ENCODE assay signal across 9 mouse cellular contexts in the genomic region with DNA sequence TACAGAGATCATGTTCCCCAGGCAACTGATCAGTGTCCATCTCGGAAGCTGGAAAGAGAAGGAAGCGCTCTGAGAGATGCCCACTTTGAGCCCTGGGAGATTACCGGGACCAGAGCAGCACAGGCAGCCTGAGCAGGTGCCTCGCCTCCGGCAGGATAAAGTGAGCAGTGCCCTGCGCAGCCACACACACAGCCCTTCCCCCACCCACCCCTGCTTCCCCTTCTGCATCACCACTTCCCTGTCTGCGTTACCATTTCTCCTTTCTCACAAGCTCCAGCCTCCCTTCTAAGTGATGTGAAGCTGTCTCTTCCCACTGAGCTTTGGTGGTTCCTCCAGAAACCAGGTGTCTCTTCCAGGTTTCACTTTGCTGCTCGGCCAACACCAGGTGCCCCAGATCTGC. TPM values are rescaled to one million over a fixed set of nuclear protein-coding genes. Genes with fewer than 3 reads are reported as not detected.
DNase-seq lines count a peak whose midpoint lies in the region; ATAC-seq and TF ChIP-seq lines count a peak whose summit lies in the region.
"Had no signal": no experiment of that assay in that cellular context is flagged by ENCODE, and none has a peak within 500 bp of the region (broad histone marks: within the 10 kb centered on the region; RNA-seq: fewer than 3 reads in every experiment).

No protein-coding gene starts in this region.

- no peak overlapping the region for H3K9ac ChIP-seq in heart, embryonic 15.5 days
- H3K9ac ChIP-seq in limb, embryonic 15.5 days: no peak overlapping the region
- no peak overlapping the region for H3K9ac ChIP-seq in stomach, embryonic 14.5 days (replicated peaks; ENCODE audit: low read depth, low read length)

- peaks cover 13% of the 10 kb centered on the region for H3K4me1 ChIP-seq in heart, embryonic 15.5 days (replicated peaks)
- peaks cover 2% of the 10 kb centered on the region; the same call in 1 of the 2 replicates for H3K4me1 ChIP-seq in spleen, adult 2 months (ENCODE audit: control insufficient read depth, insufficient read depth, insufficient read length)
- peaks cover 13% of the 10 kb centered on the region for H3K4me1 ChIP-seq in limb, embryonic 15.5 days
- peaks cover 5% of the 10 kb centered on the region; the same call in 1 of the 2 replicates for H3K4me1 ChIP-seq in stomach, embryonic 14.5 days (ENCODE audit: control insufficient read depth, insufficient read depth, low read length)

- ATAC-seq in heart, embryonic 15.5 days (replicated peaks; ENCODE audit: insufficient number of reproducible peaks, insufficient read depth, low FRiP score, low read depth): no peak
- ATAC-seq in limb, embryonic 15.5 days (ENCODE audit: insufficient number of reproducible peaks, low FRiP score, low TSS enrichment, low read depth): no peak
- no peak for ATAC-seq in stomach, embryonic 14.5 days (ENCODE audit: insufficient number of reproducible peaks, insufficient read depth, low FRiP score, low read depth)
- ATAC-seq: Patski had no signal

- WGBS in heart, embryonic 15.5 days: 33% methylated on average over 8 of the region's 8 CpGs
- 7% methylated on average over 8 of the region's 8 CpGs for WGBS in spleen, adult 2 months
- WGBS in limb, embryonic 15.5 days: 25% methylated on average over 8 of the region's 8 CpGs
- 39% methylated on average over 8 of the region's 8 CpGs for WGBS in stomach, embryonic 14.5 days

- no peak for TF ChIP-seq POLR2A in spleen, adult 2 months (IDR thresholded peaks at IDR 0.05; ENCODE audit: low read depth, low read length)

- no peak for TF ChIP-seq CTCF in spleen, adult 2 months (IDR thresholded peaks at IDR 0.05; ENCODE audit: extremely low read depth, insufficient read depth, insufficient read length, insufficient replicate concordance)

- peak overlapping the region; percentile 30; the same call in 1 of the 2 replicates for H3K4me2 ChIP-seq in heart, embryonic 15.5 days
- H3K4me2 ChIP-seq in limb, embryonic 15.5 days: no peak overlapping the region
- no peak overlapping the region for H3K4me2 ChIP-seq in stomach, embryonic 14.5 days (replicated peaks; ENCODE audit: low read depth, low read length)

- intact Hi-C loops in heart, postnatal 14 days (cut with DNase I): no loop called here
- intact Hi-C loops in gastrocnemius, postnatal 36 days (cut with DNase I): no loop called here

- no peaks in the 10 kb centered on the region for H3K9me3 ChIP-seq in heart, embryonic 15.5 days (replicated peaks)
- no peaks in the 10 kb centered on the region for H3K9me3 ChIP-seq in limb, embryonic 15.5 days
- no peaks in the 10 kb centered on the region for H3K9me3 ChIP-seq in stomach, embryonic 14.5 days (ENCODE audit: control insufficient read depth, low read depth, low read length)

- H3K4me3 ChIP-seq in heart, embryonic 15.5 days: no peak overlapping the region
- peak overlapping the region; percentile 52 for H3K4me3 ChIP-seq in spleen, adult 2 months (ENCODE audit: extremely low read depth, insufficient read depth, insufficient read length)
- no peak overlapping the region for H3K4me3 ChIP-seq in limb, embryonic 15.5 days
- no peak overlapping the region for H3K4me3 ChIP-seq in stomach, embryonic 14.5 days (ENCODE audit: low read depth, low read length)

- H3K27ac ChIP-seq in heart, embryonic 15.5 days: peak overlapping the region; percentile 64
- H3K27ac ChIP-seq in spleen, adult 2 months (ENCODE audit: insufficient read depth, low read length): peak overlapping the region; percentile 66
- 0 out of 2 replicates have a peak overlapping the region, but pooled peaks have one; percentile 27 for H3K27ac ChIP-seq in limb, embryonic 15.5 days
- H3K27ac ChIP-seq in stomach, embryonic 14.5 days (ENCODE audit: low read length): peak overlapping the region; percentile 44; the same call in 1 of the 2 replicates

- no peak for DNase-seq in heart, postnatal 14 days
- peak; percentile 48 to 50 for DNase-seq in spleen, adult 2 months (ENCODE audit: low read depth in 1 of 2, low spot score in 2 of 2)
- DNase-seq in spleen, adult 12 weeks (ENCODE audit: low spot score): no peak
- no peak for DNase-seq in gastrocnemius, postnatal 36 days
- DNase-seq in urinary bladder, adult 18-20 months (ENCODE audit: low spot score in 2 of 2): no peak

- no peaks in the 10 kb centered on the region for H3K27me3 ChIP-seq in heart, embryonic 15.5 days
- H3K27me3 ChIP-seq in spleen, adult 2 months (ENCODE audit: control insufficient read depth, insufficient read depth, low read length): no peaks in the 10 kb centered on the region
- H3K27me3 ChIP-seq in limb, embryonic 15.5 days: 0 out of 2 replicates have a peak, but pooled peaks cover 3% of the 10 kb centered on the region
- no peaks in the 10 kb centered on the region for H3K27me3 ChIP-seq in stomach, embryonic 14.5 days (ENCODE audit: control insufficient read depth, insufficient read depth, low read length)

- H3K36me3 ChIP-seq in heart, embryonic 15.5 days: no peaks in the 10 kb centered on the region
- H3K36me3 ChIP-seq in spleen, adult 2 months (ENCODE audit: control insufficient read depth, insufficient read depth, low read length): no peaks in the 10 kb centered on the region
- H3K36me3 ChIP-seq in limb, embryonic 15.5 days: no peaks in the 10 kb centered on the region
- no peaks in the 10 kb centered on the region for H3K36me3 ChIP-seq in stomach, embryonic 14.5 days (ENCODE audit: control insufficient read depth, insufficient read depth, low read length)

RNA-seq across cellular contexts. Expression of a gene that starts 2.9 kb away (rescaled TPM):
- polyA plus RNA-seq in heart, embryonic 15.5 days (2015; fragmentation: Nextera tagmentation; extraction: Ambion mirVana): 5.8 and 7.8 TPM in 2 replicates
- 10 to 100 TPM; 47.9 to 52.6 TPM for total RNA-seq in heart, postnatal 14 days (2021)
- 9.6 and 12.7 TPM in 2 replicates for polyA plus RNA-seq in spleen, adult 2 months (2012; rRNA removed)
- 3.4 and 5.9 TPM in 2 replicates for polyA plus RNA-seq in limb, embryonic 15.5 days (2015; fragmentation: Nextera tagmentation; extraction: Ambion mirVana)
- 3.9 and 4.7 TPM in 2 replicates for polyA plus RNA-seq in stomach, embryonic 14.5 days (2014; fragmentation: Nextera tagmentation; extraction: Ambion mirVana)
- 10 to 100 TPM; 11.0 to 14.0 TPM for total RNA-seq in gastrocnemius, postnatal 36 days (2021)

RNA-seq across cellular contexts. Expression of a gene that starts 28.4 kb away (rescaled TPM):
- 5.5 and 13.1 TPM in 2 replicates for polyA plus RNA-seq in heart, embryonic 15.5 days (2015; fragmentation: Nextera tagmentation; extraction: Ambion mirVana)
- 1 to 10 TPM; 5.6 to 7.8 TPM for total RNA-seq in heart, postnatal 14 days (2021)
- 68.8 and 91.0 TPM in 2 replicates for polyA plus RNA-seq in spleen, adult 2 months (2012; rRNA removed)
- polyA plus RNA-seq in limb, embryonic 15.5 days (2015; fragmentation: Nextera tagmentation; extraction: Ambion mirVana): 7.2 and 10.1 TPM in 2 replicates
- polyA plus RNA-seq in stomach, embryonic 14.5 days (2014; fragmentation: Nextera tagmentation; extraction: Ambion mirVana): 6.1 and 8.0 TPM in 2 replicates
- 1 to 10 TPM; 1.9 to 2.8 TPM for total RNA-seq in gastrocnemius, postnatal 36 days (2021)

RNA-seq across cellular contexts. Expression of a gene that starts 29.9 kb away (rescaled TPM):
- polyA plus RNA-seq in heart, embryonic 15.5 days (2015; fragmentation: Nextera tagmentation; extraction: Ambion mirVana): 4.8 and 5.5 TPM in 2 replicates
- total RNA-seq in heart, postnatal 14 days (2021): 10 to 100 TPM; 20.1 to 22.6 TPM
- 60.4 and 69.5 TPM in 2 replicates for polyA plus RNA-seq in spleen, adult 2 months (2012; rRNA removed)
- 9.6 and 9.8 TPM in 2 replicates for polyA plus RNA-seq in limb, embryonic 15.5 days (2015; fragmentation: Nextera tagmentation; extraction: Ambion mirVana)
- polyA plus RNA-seq in stomach, embryonic 14.5 days (2014; fragmentation: Nextera tagmentation; extraction: Ambion mirVana): 13.1 and 15.5 TPM in 2 replicates
- 10 to 100 TPM; 12.1 to 13.9 TPM for total RNA-seq in gastrocnemius, postnatal 36 days (2021)

RNA-seq across cellular contexts. Expression of a gene that starts 36.5 kb away (rescaled TPM):
- polyA plus RNA-seq in heart, embryonic 15.5 days (2015; fragmentation: Nextera tagmentation; extraction: Ambion mirVana): 6.4 and 12.3 TPM in 2 replicates
- total RNA-seq in heart, postnatal 14 days (2021): 1 to 10 TPM; 1.0 to 1.2 TPM
- 5.2 and 5.3 TPM in 2 replicates for polyA plus RNA-seq in spleen, adult 2 months (2012; rRNA removed)
- polyA plus RNA-seq in limb, embryonic 15.5 days (2015; fragmentation: Nextera tagmentation; extraction: Ambion mirVana): 2.0 and 2.5 TPM in 2 replicates
- 3.7 and 3.8 TPM in 2 replicates for polyA plus RNA-seq in stomach, embryonic 14.5 days (2014; fragmentation: Nextera tagmentation; extraction: Ambion mirVana)
- total RNA-seq in gastrocnemius, postnatal 36 days (2021): under 1 TPM in 1 of 2 experiments, not detected in 1; 0.28 TPM

RNA-seq across cellular contexts. Expression of a gene that starts 42.3 kb away (rescaled TPM):
- polyA plus RNA-seq in heart, embryonic 15.5 days (2015; fragmentation: Nextera tagmentation; extraction: Ambion mirVana): 99.7 and 111 TPM in 2 replicates
- total RNA-seq in heart, postnatal 14 days (2021): 10 to 100 TPM; 33.6 to 35.4 TPM
- 54.1 and 61.8 TPM in 2 replicates for polyA plus RNA-seq in spleen, adult 2 months (2012; rRNA removed)
- 107 and 111 TPM in 2 replicates for polyA plus RNA-seq in limb, embryonic 15.5 days (2015; fragmentation: Nextera tagmentation; extraction: Ambion mirVana)
- polyA plus RNA-seq in stomach, embryonic 14.5 days (2014; fragmentation: Nextera tagmentation; extraction: Ambion mirVana): 104 and 105 TPM in 2 replicates
- 10 to 100 TPM; 17.3 to 18.0 TPM for total RNA-seq in gastrocnemius, postnatal 36 days (2021)

Comparison
In these comparisons a context has a peak if more than half of its experiments do, and no peak if none do; other contexts are left out.
1. DNase-seq: peak in spleen, adult 2 months (2 of 2); none in heart, postnatal 14 days (0 of 2), spleen, adult 12 weeks (single experiment), gastrocnemius, postnatal 36 days (0 of 2) and urinary bladder, adult 18-20 months (0 of 2).
2. Peak in every context shown above with its lines, with median percentiles within 50 percentile points of each other: H3K27ac ChIP-seq.